Mouse (Mus musculus): ENCODE data around the gene Pus10.
"Not testable (repeated sequence)": the region's sequence is repeated elsewhere in the genome, so short reads cannot be mapped to it uniquely, and the experiment has no call there.

The Pus10 gene

GRCm38 (mm10) chr11:23758218-23758617 lies 92.7 kb downstream of the Pus10 start:
- no peak for DNase-seq (ENCODE audit: low spot score in 2 of 2)

- DNase-seq (ENCODE audit: low spot score in 2 of 2) = no peak
Measured at GRCm38 (mm10) chr11:23762635-23763034, 97.2 kb downstream of the Pus10 start.

GRCm38 (mm10) chr11:23767369-23767768 lies 101.9 kb downstream of the Pus10 start:
- not testable (repeated sequence) for DNase-seq (ENCODE audit: low spot score in 2 of 2)

- DNase-seq (ENCODE audit: low spot score in 2 of 2) = no peak
Measured at GRCm38 (mm10) chr11:23767928-23768327, 102.5 kb downstream of the Pus10 start.

- no peak for DNase-seq (ENCODE audit: low spot score in 2 of 2)
Measured at GRCm38 (mm10) chr11:23769033-23769432, 103.6 kb downstream of the Pus10 start.

- no peak for DNase-seq (ENCODE audit: low spot score in 2 of 2)
Measured at GRCm38 (mm10) chr11:23769686-23770509, 104.4 kb downstream of the Pus10 start.

GRCm38 (mm10) chr11:23770510-23770759 lies 105.0 kb downstream of the Pus10 start:
- DNase-seq (ENCODE audit: low spot score in 2 of 2) = no peak

GRCm38 (mm10) chr11:23770760-23771506 lies 105.5 kb downstream of the Pus10 start, which contains the start of gene Rel:
TSS of gene Rel (minus strand) at chr11:23770970.
- DNase-seq (ENCODE audit: low spot score in 2 of 2) = peak; percentile 89 to 90

- no peak for DNase-seq (ENCODE audit: low spot score in 2 of 2)
Measured at GRCm38 (mm10) chr11:23771507-23772097, 106.1 kb downstream of the Pus10 start.

- DNase-seq (ENCODE audit: low spot score in 2 of 2) = no peak
Measured at GRCm38 (mm10) chr11:23772471-23772870, 107.0 kb downstream of the Pus10 start.

- no peak for DNase-seq (ENCODE audit: low spot score in 2 of 2)
Measured at GRCm38 (mm10) chr11:23778787-23779201, 113.3 kb downstream of the Pus10 start.

- DNase-seq (ENCODE audit: low spot score in 2 of 2) = no peak
Measured at GRCm38 (mm10) chr11:23782038-23782437, 116.6 kb downstream of the Pus10 start.
